Mouse (Mus musculus) frontal cortex, adult 2 months (tissue): ENCODE measurements around the gene Tfip11. TPM values are rescaled to one million over a fixed set of nuclear protein-coding genes. Genes with fewer than 3 reads are reported as not detected.
"Not testable (repeated sequence)": the region's sequence is repeated elsewhere in the genome, so short reads cannot be mapped to it uniquely, and the experiment has no call there.

ENCODE experiments used
- DNase-seq, 2 experiments: peaks; one replicate each; pipeline ENCODE4 v3.0.0; 2022; ENCODE audit warnings: low spot score in 1 of 2; ENCODE audit errors: extremely low spot score in 1 of 2
- polyA plus RNA-seq: library from polyadenylated mRNA; depleted of rRNA; stranded (reverse); fragments of >200 nt; gene quantifications from 2 replicates; pipeline ENCODE4 v1.2.3, GENCODE M21; 2012

The Tfip11 gene
- polyA plus RNA-seq, 1 experiment = 40.0 TPM

DNA sequence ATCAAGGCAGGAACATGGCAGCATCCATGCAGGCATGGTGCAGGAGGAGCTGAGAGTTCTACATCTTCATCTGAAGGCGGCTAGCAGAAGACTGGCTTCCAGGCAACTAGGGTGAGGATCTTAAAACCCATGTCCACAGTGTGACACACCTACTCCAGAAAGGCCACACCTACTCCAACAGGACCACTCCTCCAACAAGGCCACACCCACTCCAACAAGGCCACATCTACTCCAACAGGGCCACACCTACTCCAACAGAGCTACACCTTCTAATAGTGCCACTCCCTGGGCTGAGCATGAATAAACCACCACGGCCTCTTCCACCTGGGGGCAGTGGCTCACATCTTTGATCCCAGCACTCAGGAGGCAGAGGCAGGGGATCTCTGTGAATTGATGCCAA is 6.8 kb upstream of the Tfip11 start:
- not testable (repeated sequence) for DNase-seq

GRCm38 (mm10) chr5:112320379-112320778 is 5.8 kb upstream of the Tfip11 start:
- DNase-seq = no peak

GRCm38 (mm10) chr5:112320936-112321335 is 5.2 kb upstream of the Tfip11 start:
- DNase-seq = peak; percentile 87 to 93

- no peak for DNase-seq
Measured at GRCm38 (mm10) chr5:112321376-112321775, 4.8 kb upstream of the Tfip11 start.

DNA sequence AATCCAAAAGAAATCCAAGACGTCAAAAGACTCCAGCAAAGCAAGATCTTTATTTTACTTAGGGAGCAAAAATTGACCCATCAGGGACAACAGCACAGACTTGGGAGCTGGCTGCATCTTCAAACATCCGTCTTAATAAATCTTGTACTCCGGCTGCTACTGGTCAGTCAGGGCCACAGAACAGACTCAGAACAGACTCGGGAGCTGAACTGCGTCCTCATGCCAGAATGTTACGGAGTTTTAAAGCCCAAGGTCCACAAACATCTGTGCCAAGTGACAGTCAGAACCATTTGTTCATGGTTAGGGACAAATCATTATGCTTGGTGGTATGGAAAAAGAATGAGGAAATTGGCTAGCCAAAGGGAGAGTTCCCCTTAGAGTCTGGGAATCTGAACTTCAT is 2.9 kb upstream of the Tfip11 start:
- no peak for DNase-seq

- no peak for DNase-seq
Measured at GRCm38 (mm10) chr5:112324637-112325545, 1.3 kb upstream of the Tfip11 start.

- DNase-seq = no peak
Measured at GRCm38 (mm10) chr5:112326446-112327009, 370 bp downstream of the Tfip11 start.

DNA sequence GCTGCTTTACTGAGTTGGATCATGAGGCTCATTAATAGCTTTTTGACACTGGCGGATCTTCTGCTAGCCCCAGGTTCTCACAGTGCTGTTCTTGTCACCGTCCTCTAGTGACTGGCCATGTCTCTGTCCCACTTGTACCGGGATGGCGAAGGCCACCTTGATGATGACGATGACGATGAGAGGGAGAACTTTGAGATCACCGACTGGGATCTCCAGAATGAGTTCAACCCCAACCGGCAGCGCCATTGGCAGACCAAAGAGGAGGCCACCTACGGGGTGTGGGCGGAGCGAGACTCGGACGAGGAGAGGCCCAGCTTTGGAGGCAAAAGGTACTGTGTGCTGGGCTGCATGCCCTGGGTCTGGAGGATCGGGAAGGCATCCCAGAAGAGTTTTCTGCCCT is 1.7 kb downstream of the Tfip11 start:
- DNase-seq = no peak

DNA sequence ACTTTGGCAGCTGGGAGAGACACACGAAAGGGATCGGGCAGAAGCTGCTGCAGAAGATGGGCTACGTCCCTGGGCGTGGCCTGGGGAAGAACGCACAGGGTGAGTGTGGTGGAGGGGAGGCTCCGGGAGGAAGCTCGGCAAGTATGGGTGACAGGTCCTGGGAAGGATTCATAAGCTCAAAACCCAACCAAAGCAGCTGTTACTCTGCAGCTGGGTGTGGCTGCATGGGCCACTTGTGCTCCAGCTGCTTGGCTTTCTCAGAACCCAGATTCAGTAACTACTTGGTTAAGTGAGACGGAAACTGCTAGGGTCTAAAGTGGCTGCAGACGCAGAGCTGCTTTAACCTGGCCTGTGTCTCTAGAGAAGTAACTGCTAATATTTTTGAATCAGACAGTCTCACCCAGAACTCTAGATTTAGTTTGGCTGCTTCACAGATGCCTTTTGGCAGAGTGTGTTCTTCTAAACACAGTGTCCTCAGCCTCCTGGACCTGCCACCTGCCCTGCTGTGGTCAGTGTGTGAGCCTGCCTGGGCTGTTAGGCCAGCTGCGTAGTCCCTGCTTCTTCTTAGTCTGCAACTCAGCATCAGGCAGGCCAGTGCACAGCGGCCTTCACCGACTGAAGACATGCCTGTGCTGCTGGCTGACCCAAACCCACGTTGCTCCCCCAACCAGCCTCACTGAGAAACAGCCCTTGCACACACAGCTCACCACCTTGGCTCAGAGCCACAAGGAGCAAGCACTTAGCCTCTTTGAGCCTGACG is 3.8 kb downstream of the Tfip11 start:
- no peak for DNase-seq

DNA sequence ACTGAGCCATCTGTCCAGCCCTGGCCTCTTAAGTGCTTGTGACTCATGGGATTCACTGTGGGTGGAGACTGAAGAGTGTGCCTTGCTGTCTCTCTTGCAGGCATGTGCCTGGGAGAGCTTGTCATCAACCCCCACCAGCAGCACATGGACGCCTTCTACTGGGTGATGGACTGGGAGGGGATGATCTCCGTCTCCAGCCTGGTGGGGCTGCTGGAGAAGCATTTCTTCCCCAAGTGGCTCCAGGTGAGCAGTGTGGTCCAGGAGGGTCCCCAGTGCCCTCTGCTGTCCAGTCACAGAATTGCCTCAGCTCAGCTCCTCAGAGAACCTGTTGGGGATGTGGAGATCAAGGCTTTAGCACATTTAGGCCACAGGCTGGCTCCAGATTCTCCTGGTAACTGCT is 9.3 kb downstream of the Tfip11 start:
- peak in 1 of 2 experiments; percentile 71 for DNase-seq

DNA sequence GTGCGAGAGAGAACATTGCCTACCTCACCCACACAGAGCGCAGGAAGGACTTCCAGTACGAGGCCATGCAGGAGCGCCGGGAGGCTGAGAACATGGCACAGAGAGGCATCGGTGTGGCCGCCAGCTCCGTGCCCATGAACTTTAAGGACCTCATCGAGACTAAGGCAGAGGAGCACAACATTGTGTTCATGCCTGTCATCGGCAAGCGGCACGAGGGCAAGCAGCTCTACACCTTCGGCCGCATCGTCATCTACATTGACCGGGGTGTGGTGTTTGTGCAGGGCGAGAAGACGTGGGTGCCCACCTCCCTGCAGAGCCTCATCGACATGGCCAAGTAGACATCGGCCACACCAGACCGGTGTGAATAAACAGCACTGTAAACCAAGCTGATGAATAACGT is 10.8 kb downstream of the Tfip11 start:
- no peak for DNase-seq

GRCm38 (mm10) chr5:112339215-112339614 is 13.1 kb downstream of the Tfip11 start:
- no peak for DNase-seq

DNA sequence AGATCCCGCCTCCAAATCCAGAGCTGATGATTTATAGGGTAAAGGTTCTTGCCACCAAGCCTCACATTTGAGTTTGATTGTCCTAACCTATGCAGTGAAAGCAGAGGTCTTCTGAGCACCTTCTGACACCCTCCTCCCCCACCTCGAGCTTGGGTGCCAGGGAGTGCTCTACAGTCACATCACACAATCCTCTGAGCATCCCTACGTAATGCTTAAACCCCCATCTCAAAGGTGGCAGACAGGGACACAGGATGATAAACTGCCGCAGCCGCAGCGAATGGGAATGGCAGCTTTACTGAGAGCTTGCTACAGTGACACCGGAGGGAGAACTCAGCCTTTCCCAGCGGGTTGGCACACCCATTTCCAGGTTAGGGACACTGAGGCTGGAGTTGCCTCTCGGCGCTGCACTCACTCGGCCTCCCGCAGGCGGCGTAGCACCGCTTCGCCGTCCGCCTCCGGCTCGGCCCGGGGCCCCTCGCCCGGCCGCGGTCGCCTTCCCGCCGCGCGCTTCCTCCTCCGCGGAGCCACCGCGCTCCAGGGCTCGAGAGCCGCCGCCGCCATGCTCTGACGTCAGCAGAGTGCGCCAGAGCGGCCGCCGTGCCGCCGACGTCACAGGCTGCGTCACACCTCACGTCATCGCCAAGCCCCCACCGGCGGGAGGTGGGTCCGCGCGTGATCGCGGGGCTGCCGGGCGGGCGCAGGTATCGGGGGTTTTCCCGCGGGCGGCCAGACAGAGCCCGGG is 16.5 kb downstream of the Tfip11 start, which contains the start of the genes Srrd and Hps4:
Gene Srrd, minus strand, starts transcription at position 578 of the 742 bp plus-strand sequence.
Gene Hps4, plus strand, starts transcription at position 621 of the 742 bp plus-strand sequence.
- DNase-seq = peak; percentile 56 to 92

GRCm38 (mm10) chr5:112343205-112343595 is 17.0 kb downstream of the Tfip11 start:
- DNase-seq = no peak

- DNase-seq = peak; percentile 66 to 77
Measured at GRCm38 (mm10) chr5:112344092-112344960, 18.2 kb downstream of the Tfip11 start.

GRCm38 (mm10) chr5:112346211-112346965 is 20.2 kb downstream of the Tfip11 start:
- DNase-seq = no peak

- DNase-seq = no peak
Measured at GRCm38 (mm10) chr5:112349169-112349568, 23.0 kb downstream of the Tfip11 start.

GRCm38 (mm10) chr5:112355493-112355892 is 29.3 kb downstream of the Tfip11 start:
- no peak for DNase-seq

DNA sequence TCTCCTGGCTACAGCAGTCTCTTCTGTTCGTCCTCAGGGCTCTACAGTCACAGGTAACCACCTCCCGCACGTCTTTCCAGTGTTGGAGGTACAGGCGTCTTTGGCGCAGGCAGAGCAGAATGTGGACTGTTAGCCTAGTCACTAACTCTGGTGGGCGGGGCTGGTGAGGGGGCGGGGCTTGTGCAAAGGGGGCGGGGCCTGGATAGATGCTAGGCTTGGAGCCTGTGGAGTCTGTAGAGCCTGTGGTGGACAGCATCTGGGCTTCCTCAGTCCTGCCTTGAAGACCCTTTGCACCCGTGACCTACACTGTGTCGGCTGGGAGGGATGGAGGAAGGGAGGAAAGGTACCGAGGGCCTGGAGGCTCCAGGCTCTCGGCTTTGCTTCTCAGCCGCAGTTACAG is 29.8 kb downstream of the Tfip11 start, which contains the start of gene Gm6583:
Gene Gm6583, minus strand, starts transcription at position 124 of the 400 bp plus-strand sequence.
- no peak for DNase-seq
